Mouse (Mus musculus) liver, adult 2 months (tissue): ENCODE data around the gene Sowaha. TPM values are rescaled to one million over a fixed set of nuclear protein-coding genes. Genes with fewer than 3 reads are reported as not detected.

ENCODE experiments used
- DNase-seq: peaks from one replicate; pipeline ENCODE4 v3.0.0-alpha.2; 2011; ENCODE audit warnings: low read depth, low spot score; ENCODE audit errors: extremely low read depth
- H3K27ac ChIP-seq: fragments of 200-500 bp; replicated peaks from 2 replicates; pipeline ENCODE4 v1.5.1; 2012; ENCODE audit warnings: low read depth, mild to moderate bottlenecking, control low read depth, inconsistent platforms, low read length; ENCODE audit not compliant: insufficient read depth
- H3K27me3 ChIP-seq: fragments of 200-500 bp; 2 replicates; pipeline ENCODE4 v1.6.1; 2012; ENCODE audit warnings: mild to moderate bottlenecking, moderate library complexity, low read length, inconsistent platforms; ENCODE audit not compliant: control insufficient read depth, insufficient read depth
- H3K36me3 ChIP-seq: fragments of 200-500 bp; 2 replicates; pipeline ENCODE4 v1.6.1; 2012; ENCODE audit warnings: low read length, inconsistent platforms; ENCODE audit not compliant: control insufficient read depth, insufficient read depth
- H3K4me1 ChIP-seq: fragments of 200-500 bp; 2 replicates; pipeline ENCODE4 v1.6.1; 2011; ENCODE audit warnings: low read length; ENCODE audit not compliant: control insufficient read depth, insufficient read depth
- H3K4me3 ChIP-seq: fragments of 200-500 bp; 2 replicates; pipeline ENCODE4 v1.5.1; 2011; ENCODE audit warnings: low read depth, mild to moderate bottlenecking, control low read depth, low read length, moderate library complexity; ENCODE audit not compliant: insufficient read depth
- H3K79me2 ChIP-seq: fragments of 200-500 bp; 2 replicates; pipeline ENCODE4 v1.6.1; 2012; ENCODE audit warnings: inconsistent platforms, mild to moderate bottlenecking, low read length, moderate library complexity; ENCODE audit not compliant: control insufficient read depth, insufficient read depth
- H3K9ac ChIP-seq: fragments of 200-500 bp; 2 replicates; pipeline ENCODE4 v1.6.1; 2012; ENCODE audit warnings: low read depth, mild to moderate bottlenecking, control low read depth, inconsistent platforms, low read length
- CTCF ChIP-seq: fragments of 200-500 bp; IDR thresholded peaks from 2 replicates; pipeline ENCODE4 v1.5.1; 2011; ENCODE audit warnings: low read depth, low read length, control low read depth
- POLR2A ChIP-seq: fragments of 200-500 bp; IDR thresholded peaks from 2 replicates; pipeline ENCODE4 v1.6.1; 2011; ENCODE audit warnings: low read length, control low read depth; ENCODE audit not compliant: insufficient read depth; ENCODE audit errors: extremely low read depth
- WGBS: fragments of 180-500 bp; shearing (Covaris S2); methylation state at CpG from one replicate; pipeline ENCODE4 v1.1.7; 2018; 5-methylcytosine and 5-hydroxymethylcytosine counted together
- polyA plus RNA-seq: library from polyadenylated mRNA; depleted of rRNA; stranded (reverse); fragments of >200 nt; gene quantifications from 2 replicates; pipeline ENCODE4 v1.2.3, GENCODE M21; 2012; rRNA removed
- total RNA-seq: library from RNA; depleted of rRNA; stranded (reverse); fragments of >200 nt; gene quantifications from 2 replicates; pipeline ENCODE4 v1.2.3, GENCODE M21; 2014; rRNA removed

Sowaha gene
- not detected in 2 replicates for total RNA-seq
- not detected in 2 replicates for polyA plus RNA-seq

DNA sequence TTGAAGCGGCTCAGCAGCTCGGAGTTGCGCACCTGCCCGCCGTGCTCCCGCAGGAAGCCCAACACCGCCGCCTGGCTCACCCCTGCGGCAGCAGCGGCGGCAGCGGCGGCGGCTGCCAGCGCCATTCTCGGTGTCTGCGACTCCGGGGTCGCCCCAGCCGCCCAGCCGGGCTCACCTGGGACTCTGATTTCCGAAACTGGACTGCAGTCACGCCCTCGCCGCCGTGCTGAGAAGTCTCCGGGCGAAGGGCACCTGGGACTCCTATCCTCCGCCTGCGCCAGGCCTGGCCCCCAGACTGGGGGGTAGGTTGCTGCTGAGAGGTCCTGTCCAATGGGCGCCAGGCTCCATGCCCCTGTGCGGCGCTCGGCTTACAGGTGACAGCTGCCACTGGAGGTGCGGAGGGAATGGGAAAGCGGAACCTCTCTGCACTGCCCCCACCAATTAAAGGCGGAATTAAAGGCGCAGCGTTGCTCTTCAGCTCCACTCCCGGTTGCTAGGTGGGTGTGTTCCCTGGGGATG is at the start of gene Sowaha, which contains the start of gene Gm9945:
Gene Sowaha, minus strand, starts transcription at position 492 of the 519 bp plus-strand sequence.
Gene Gm9945, plus strand, starts transcription at position 384 of the 519 bp plus-strand sequence.
- H3K9ac ChIP-seq = no peak within 1 kb of the TSS; the same call in 1 of the 2 replicates
- no peak within 1 kb of the TSS for H3K27ac ChIP-seq
- TF ChIP-seq CTCF = no peak
- no peak for TF ChIP-seq POLR2A
- no peaks in the 10 kb centered on the region for H3K79me2 ChIP-seq
- no peaks in the 10 kb centered on the region for H3K4me1 ChIP-seq
- H3K27me3 ChIP-seq = peaks cover 25% of the 10 kb centered on the region
- peak within 1 kb of the TSS; percentile 36; the same call in 1 of the 2 replicates for H3K4me3 ChIP-seq
- no peak for DNase-seq
- no peaks in the 10 kb centered on the region for H3K36me3 ChIP-seq
- 5% methylated on average over 40 of the region's 40 CpGs for WGBS

DNA sequence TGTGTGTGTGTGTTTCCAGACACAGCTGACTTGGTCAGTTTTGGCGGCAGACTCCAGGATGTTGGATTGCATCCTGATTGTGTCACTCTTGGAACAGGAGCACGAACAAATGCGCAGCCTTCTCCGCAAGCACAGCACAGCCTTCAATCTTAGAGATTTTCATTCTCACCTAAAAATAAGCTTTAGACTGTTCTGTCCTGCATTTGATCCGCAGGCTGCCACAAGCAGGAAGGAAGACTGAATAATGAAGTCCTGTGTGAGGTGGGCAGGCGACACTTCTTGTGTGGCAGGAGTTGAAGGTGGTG is 49.1 kb upstream of the Sowaha start:
- Histone ChIP-seq H3K36me3 (no peaks in the 10 kb centered on the region), H3K79me2 (no peaks in the 10 kb centered on the region), H3K4me1 (peaks cover 3% of the 10 kb centered on the region; the same call in 1 of the 2 replicates), H3K4me3 (no peak overlapping the region), H3K9ac (no peak overlapping the region), H3K27ac (no peak overlapping the region), H3K27me3 (no peaks in the 10 kb centered on the region)
- 51% methylated on average over 6 of the region's 6 CpGs for WGBS
- DNase-seq = peak; percentile 11
- no peak for TF ChIP-seq POLR2A
- no peak for TF ChIP-seq CTCF

DNA sequence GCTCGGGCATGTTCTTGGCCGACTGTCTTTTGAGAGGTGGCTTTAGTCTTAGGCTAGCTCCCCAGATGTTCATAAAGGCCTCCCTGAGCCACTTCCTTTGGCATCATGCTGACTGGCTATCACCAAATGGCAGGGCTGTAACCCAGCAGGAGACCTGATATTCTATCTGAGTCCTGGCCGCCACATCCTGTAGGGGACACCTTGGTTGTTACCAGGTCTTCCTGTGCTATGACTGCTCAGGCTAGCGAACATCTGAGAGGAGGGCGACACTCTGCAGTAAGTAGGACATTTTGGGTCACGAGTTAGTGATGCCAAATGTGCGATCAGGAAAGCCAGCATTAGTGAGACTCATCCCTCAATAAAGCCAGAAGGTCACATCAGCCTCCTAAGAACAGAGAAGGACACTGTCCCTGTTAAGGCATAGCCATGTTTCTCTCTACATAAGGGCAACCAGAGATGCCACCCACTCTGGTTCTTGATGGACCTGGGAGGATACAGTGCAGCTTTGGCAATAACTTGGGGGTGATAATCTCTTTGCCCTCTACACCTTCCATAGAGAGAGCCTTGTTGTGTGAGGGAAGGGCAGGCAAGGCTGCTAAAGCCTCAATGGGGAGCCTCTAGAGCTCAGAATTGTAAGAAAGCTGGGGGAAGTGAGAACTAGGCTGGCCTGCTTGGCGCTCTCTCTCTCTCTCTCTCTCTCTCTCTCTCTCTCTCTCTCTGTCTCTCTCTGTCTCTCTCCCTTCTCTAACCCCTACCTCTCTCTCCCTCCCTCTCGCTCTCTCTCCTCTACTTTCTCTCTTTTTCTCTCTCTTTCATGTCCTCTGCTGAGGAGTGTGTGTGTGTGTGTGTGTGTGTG is 48.6 kb upstream of the Sowaha start:
- no peaks in the 10 kb centered on the region for H3K79me2 ChIP-seq
- H3K36me3 ChIP-seq = no peaks in the 10 kb centered on the region
- H3K4me1 ChIP-seq = peaks cover 3% of the 10 kb centered on the region; the same call in 1 of the 2 replicates
- 79% methylated on average over 9 of the region's 9 CpGs for WGBS
- no peak for TF ChIP-seq POLR2A
- TF ChIP-seq CTCF = no peak
- no peak overlapping the region for H3K4me3 ChIP-seq
- DNase-seq = no peak
- H3K9ac ChIP-seq = no peak overlapping the region
- H3K27ac ChIP-seq = no peak overlapping the region
- H3K27me3 ChIP-seq = no peaks in the 10 kb centered on the region

DNA sequence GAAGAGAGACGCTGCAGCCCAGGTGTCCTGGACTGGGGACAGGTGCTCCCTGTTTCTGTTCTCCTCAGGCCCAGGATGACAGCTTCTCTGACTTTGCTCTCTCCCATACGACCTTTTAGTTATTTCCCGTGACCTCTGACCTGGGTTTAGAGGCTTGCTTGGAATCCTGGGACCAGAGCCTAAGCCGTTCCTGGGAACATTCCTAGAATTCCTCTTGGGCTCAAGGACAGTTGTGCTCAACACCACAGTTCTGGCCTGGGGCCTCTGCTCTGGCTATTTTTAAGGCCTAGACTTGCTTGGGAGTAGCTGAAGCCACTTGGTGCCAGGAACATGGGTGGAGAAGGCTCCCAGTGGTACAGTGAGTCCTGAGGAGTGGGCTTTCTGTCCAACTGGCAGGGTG is 45.4 kb upstream of the Sowaha start:
- no peak overlapping the region for H3K9ac ChIP-seq
- H3K79me2 ChIP-seq = no peaks in the 10 kb centered on the region; the same call in 1 of the 2 replicates
- no peak overlapping the region for H3K27ac ChIP-seq
- H3K4me3 ChIP-seq = no peak overlapping the region
- TF ChIP-seq CTCF = no peak
- TF ChIP-seq POLR2A = no peak
- H3K27me3 ChIP-seq = 0 out of 2 replicates have a peak, but pooled peaks cover 3% of the 10 kb centered on the region
- no peaks in the 10 kb centered on the region for H3K36me3 ChIP-seq
- peak; percentile 37 for DNase-seq
- WGBS = 69% methylated on average over 4 of the region's 4 CpGs
- H3K4me1 ChIP-seq = peaks cover 3% of the 10 kb centered on the region; the same call in 1 of the 2 replicates

DNA sequence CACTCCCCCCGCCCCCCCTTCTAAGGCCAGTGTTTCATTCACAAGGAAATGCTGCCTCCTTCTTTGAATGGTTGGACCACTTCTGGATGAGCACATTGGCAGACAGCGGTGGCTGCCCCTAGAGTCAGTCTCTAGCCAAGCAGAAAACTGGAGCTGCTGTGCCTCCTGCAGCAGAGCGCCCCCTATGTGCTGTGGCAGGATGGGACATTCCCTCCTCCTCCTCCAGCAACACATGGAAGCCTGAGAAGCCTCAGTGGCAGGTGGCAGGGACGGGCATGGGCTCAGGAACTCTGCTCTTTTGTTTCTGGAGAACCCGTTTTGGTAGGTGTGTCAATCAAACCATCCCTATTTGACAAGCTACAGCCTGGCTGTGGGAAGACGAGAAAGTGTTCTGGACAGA is 44.8 kb upstream of the Sowaha start:
- H3K79me2 ChIP-seq = no peaks in the 10 kb centered on the region; the same call in 1 of the 2 replicates
- no peak overlapping the region for H3K27ac ChIP-seq
- no peak overlapping the region for H3K4me3 ChIP-seq
- peak; percentile 71 for TF ChIP-seq CTCF
- no peak for TF ChIP-seq POLR2A
- no peak overlapping the region for H3K9ac ChIP-seq
- no peaks in the 10 kb centered on the region for H3K36me3 ChIP-seq
- peaks cover 3% of the 10 kb centered on the region; the same call in 1 of the 2 replicates for H3K4me1 ChIP-seq
- H3K27me3 ChIP-seq = 0 out of 2 replicates have a peak, but pooled peaks cover 3% of the 10 kb centered on the region
- 85% methylated on average over 6 of the region's 6 CpGs for WGBS
- DNase-seq = peak; percentile 4
